Mouse (Mus musculus): Measurements from ENCODE around the gene Spag4. TPM values are rescaled to one million over a fixed set of nuclear protein-coding genes. Genes with fewer than 3 reads are reported as not detected.

Gene Spag4
- polyA plus RNA-seq, 1 experiment from 2014 or later, result 5.0 TPM

- no peak overlapping the region for H3K4me2 ChIP-seq (ENCODE audit: low read depth, low read length, severe bottlenecking)
- no peaks in the 10 kb centered on the region for H3K4me1 ChIP-seq (replicated peaks; ENCODE audit: control insufficient read depth, insufficient read depth, low read length)
- DNase-seq (ENCODE audit: low spot score) (no peak), ATAC-seq (replicated peaks; ENCODE audit: low FRiP score) (no peak)
- no peak overlapping the region for H3K27ac ChIP-seq (ENCODE audit: low read depth, low read length)
- H3K27me3 ChIP-seq (ENCODE audit: control insufficient read depth, insufficient read depth, low read length), result no peaks in the 10 kb centered on the region
- H3K9me3 ChIP-seq (ENCODE audit: control insufficient read depth, low read length), result no peaks in the 10 kb centered on the region
- H3K4me3 ChIP-seq (ENCODE audit: low read depth, low read length), result no peak overlapping the region
- H3K36me3 ChIP-seq (ENCODE audit: control insufficient read depth, insufficient read depth, low read length), result no peaks in the 10 kb centered on the region; the same call in 1 of the 2 replicates
- no peak overlapping the region for H3K9ac ChIP-seq (ENCODE audit: low read length)
These were observed 54.6 kb downstream of the Spag4 start for GRCm38 (mm10) chr2:156119566-156119965.

Other genes with a start within 250 kb of the Spag4 start
- gene BC029722, start 245.7 kb upstream of the Spag4 start, polyA plus RNA-seq (2014; fragmentation: Nextera tagmentation; extraction: Ambion mirVana), result 6.9 and 8.0 TPM in 2 replicates
- 164 and 198 TPM in 2 replicates for gene Eif6, start 238.2 kb upstream of the Spag4 start, polyA plus RNA-seq (2014; fragmentation: Nextera tagmentation; extraction: Ambion mirVana)
- 0.23 and 0.39 TPM in 2 replicates for gene Fam83c, start 230.3 kb upstream of the Spag4 start, polyA plus RNA-seq (2014; fragmentation: Nextera tagmentation; extraction: Ambion mirVana)
- gene Uqcc1, start 134.9 kb upstream of the Spag4 start, polyA plus RNA-seq (2014; fragmentation: Nextera tagmentation; extraction: Ambion mirVana), result 70.0 and 78.0 TPM in 2 replicates
- not detected in 2 replicates for gene Gm15557, start 124.4 kb upstream of the Spag4 start, polyA plus RNA-seq (2014; fragmentation: Nextera tagmentation; extraction: Ambion mirVana)
- 1.8 and 2.0 TPM in 2 replicates for gene Gdf5, start 119.8 kb upstream of the Spag4 start, polyA plus RNA-seq (2014; fragmentation: Nextera tagmentation; extraction: Ambion mirVana)
- 27.4 and 28.8 TPM in 2 replicates for gene Cep250, start 108.7 kb upstream of the Spag4 start, polyA plus RNA-seq (2014; fragmentation: Nextera tagmentation; extraction: Ambion mirVana)
- gene 6430550D23Rik, start 57.2 kb upstream of the Spag4 start, polyA plus RNA-seq (2014; fragmentation: Nextera tagmentation; extraction: Ambion mirVana), result 1.5 and 1.6 TPM in 2 replicates
- 169 and 207 TPM in 2 replicates for gene Ergic3, start 57.1 kb upstream of the Spag4 start, polyA plus RNA-seq (2014; fragmentation: Nextera tagmentation; extraction: Ambion mirVana)
- not detected in 2 replicates for gene Fer1l4, start 12.2 kb upstream of the Spag4 start, polyA plus RNA-seq (2014; fragmentation: Nextera tagmentation; extraction: Ambion mirVana)
- gene Cpne1, start 46.8 kb downstream of the Spag4 start, polyA plus RNA-seq (2014; fragmentation: Nextera tagmentation; extraction: Ambion mirVana), result 48.7 and 58.8 TPM in 2 replicates
- 45.7 and 47.6 TPM in 2 replicates for gene Rbm12, start 46.8 kb downstream of the Spag4 start, polyA plus RNA-seq (2014; fragmentation: Nextera tagmentation; extraction: Ambion mirVana)
- gene Gm28036, start 61.9 kb downstream of the Spag4 start, polyA plus RNA-seq (2014; fragmentation: Nextera tagmentation; extraction: Ambion mirVana), result 18.8 and 20.8 TPM in 2 replicates
- 345 and 347 TPM in 2 replicates for gene Romo1, start 78.9 kb downstream of the Spag4 start, polyA plus RNA-seq (2014; fragmentation: Nextera tagmentation; extraction: Ambion mirVana)
- gene Nfs1, start 79.0 kb downstream of the Spag4 start, polyA plus RNA-seq (2014; fragmentation: Nextera tagmentation; extraction: Ambion mirVana), result 37.2 and 38.3 TPM in 2 replicates
- 630 and 681 TPM in 2 replicates for gene Rbm39, start 115.1 kb downstream of the Spag4 start, polyA plus RNA-seq (2014; fragmentation: Nextera tagmentation; extraction: Ambion mirVana)
- 87.7 and 92.9 TPM in 2 replicates for gene Phf20, start 131.3 kb downstream of the Spag4 start, polyA plus RNA-seq (2014; fragmentation: Nextera tagmentation; extraction: Ambion mirVana)
- 3.6 and 4.5 TPM in 2 replicates for gene Cnbd2, start 247.1 kb downstream of the Spag4 start, polyA plus RNA-seq (2014; fragmentation: Nextera tagmentation; extraction: Ambion mirVana)
- gene Scand1, start 247.5 kb downstream of the Spag4 start, polyA plus RNA-seq (2014; fragmentation: Nextera tagmentation; extraction: Ambion mirVana), result 78.0 and 84.0 TPM in 2 replicates

Data from forebrain, embryonic 11.5 days (tissue).